Mouse (Mus musculus) thymus, adult 2 months (tissue): ENCODE data around the gene AU018091.

ENCODE experiments used
- CTCF ChIP-seq: fragments of 200-500 bp; IDR thresholded peaks from 2 replicates; pipeline ENCODE4 v1.5.1; 2012; ENCODE audit warnings: mild to moderate bottlenecking, control low read depth, low read length, moderate library complexity, borderline replicate concordance; ENCODE audit not compliant: control insufficient read depth, poor library complexity, insufficient read depth; ENCODE audit errors: extremely low read depth
- POLR2A ChIP-seq: fragments of 200-500 bp; IDR thresholded peaks from 2 replicates; pipeline ENCODE4 v1.6.1; 2012; ENCODE audit warnings: mild to moderate bottlenecking, low read length, control low read depth, moderate library complexity; ENCODE audit not compliant: control insufficient read depth, poor library complexity, insufficient read depth; ENCODE audit errors: extremely low read depth

DNA sequence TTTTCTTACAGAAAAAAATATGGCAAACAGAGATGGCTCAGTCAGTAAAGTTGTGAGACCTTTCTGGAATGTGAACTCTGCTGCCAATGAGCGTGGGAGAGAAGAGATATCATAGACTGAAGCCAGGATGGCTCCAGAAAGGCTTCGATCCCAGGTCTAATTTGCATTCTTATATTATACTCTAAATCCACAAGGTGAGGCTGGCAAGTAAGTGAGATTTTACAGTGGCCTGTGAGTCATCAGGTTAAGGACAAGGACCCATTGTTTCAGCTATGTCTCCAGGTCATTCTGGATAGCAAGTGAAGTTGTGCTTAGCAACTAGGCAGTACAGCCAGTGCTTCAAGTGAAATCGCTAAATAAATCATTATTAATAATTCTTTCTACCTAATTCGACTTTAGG, 33.4 kb downstream of the AU018091 start:
- TF ChIP-seq CTCF = no peak
- TF ChIP-seq POLR2A = no peak
